Mouse (Mus musculus): ENCODE results near the gene Adad2.

GRCm38 (mm10) chr8:119646197-119646596, 33.6 kb downstream of the Adad2 start:
- TF ChIP-seq CTCF (IDR thresholded peaks at IDR 0.05; ENCODE audit: low read depth) (peak; percentile 38), EP300 (IDR thresholded peaks at IDR 0.05; ENCODE audit: low read depth) (no peak)
